Mouse (Mus musculus) olfactory bulb, adult 2 months (tissue): Measurements from ENCODE around the gene Frrs1l. TPM values are rescaled to one million over a fixed set of nuclear protein-coding genes. Genes with fewer than 3 reads are reported as not detected.

Source experiments
- H3K27ac ChIP-seq: fragments of 200-500 bp; 2 replicates; pipeline ENCODE4 v1.5.1; 2012; ENCODE audit warnings: low read depth, low read length; ENCODE audit not compliant: insufficient read depth
- H3K4me1 ChIP-seq: fragments of 200-500 bp; 2 replicates; pipeline ENCODE4 v1.6.1; 2012; ENCODE audit warnings: low read length; ENCODE audit not compliant: control insufficient read depth, insufficient read depth
- H3K4me3 ChIP-seq: fragments of 200-500 bp; 2 replicates; pipeline ENCODE4 v1.5.1; 2012; ENCODE audit warnings: mild to moderate bottlenecking, low read depth, low read length, moderate library complexity; ENCODE audit not compliant: insufficient read depth
- CTCF ChIP-seq: fragments of 200-500 bp; IDR thresholded peaks from 2 replicates; pipeline ENCODE4 v1.5.1; 2012; ENCODE audit warnings: low read depth, mild to moderate bottlenecking, low read length, moderate library complexity; ENCODE audit not compliant: insufficient read depth
- POLR2A ChIP-seq: fragments of 200-500 bp; IDR thresholded peaks from 2 replicates; pipeline ENCODE4 v1.6.1; 2012; ENCODE audit warnings: mild to moderate bottlenecking, low read depth, low read length, moderate library complexity; ENCODE audit not compliant: insufficient read depth
- WGBS: fragments of 180-500 bp; shearing (Covaris S2); methylation state at CpG from one replicate; pipeline ENCODE4 v1.1.7; 2018; 5-methylcytosine and 5-hydroxymethylcytosine counted together
- polyA plus RNA-seq: library from polyadenylated mRNA; stranded (reverse); fragments of >200 nt; gene quantifications from 2 replicates; pipeline ENCODE4 v1.2.4, GENCODE M21; 2012; ENCODE audit warnings: low replicate concordance; ENCODE audit not compliant: missing spikeins, insufficient read depth, insufficient read length

Gene Frrs1l
- polyA plus RNA-seq, 1 experiment = not detected

DNA sequence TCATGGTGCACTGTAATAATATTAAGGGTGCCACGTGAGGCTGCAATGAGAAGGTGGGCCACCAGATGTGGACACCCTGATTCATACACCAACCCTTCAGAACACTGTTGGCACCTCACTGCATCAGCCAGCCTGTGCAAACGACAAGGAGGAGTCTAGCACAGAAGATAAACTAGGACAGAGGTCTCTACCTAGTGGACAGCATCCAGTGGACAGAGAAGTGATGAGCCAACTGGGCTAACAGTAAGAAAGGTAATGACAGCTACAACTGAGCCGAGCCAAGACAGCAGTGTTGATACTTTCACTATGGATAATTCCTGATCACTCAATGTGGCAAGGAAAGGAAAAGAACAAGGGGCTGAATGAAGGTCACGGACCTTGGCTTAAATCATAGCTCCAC is 57.0 kb downstream of the Frrs1l start:
- peaks cover 3% of the 10 kb centered on the region; the same call in 1 of the 2 replicates for H3K4me1 ChIP-seq
- H3K27ac ChIP-seq = no peak overlapping the region
- 95% methylated on average over 4 of the region's 4 CpGs for WGBS
- no peak for TF ChIP-seq POLR2A
- TF ChIP-seq CTCF = no peak
- H3K4me3 ChIP-seq = no peak overlapping the region

DNA sequence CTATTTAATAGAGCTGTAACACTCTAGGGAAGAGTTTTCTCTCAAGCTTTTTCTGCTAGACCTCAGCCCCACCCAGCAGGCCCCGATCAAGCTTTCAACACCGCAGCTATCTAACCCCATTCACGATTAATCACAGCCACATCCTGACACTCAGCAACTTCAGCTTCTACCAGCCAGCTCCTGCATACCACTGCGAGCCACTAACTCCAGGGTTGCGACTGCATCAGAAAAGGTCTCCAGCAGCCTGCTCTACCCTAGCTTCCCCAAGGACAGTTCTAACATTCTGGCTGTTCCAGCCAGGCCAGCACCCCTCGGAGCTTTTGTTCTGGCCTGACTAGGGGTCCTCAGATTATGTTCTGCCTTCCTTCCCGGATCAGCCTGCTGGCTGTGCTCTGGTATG is 58.1 kb downstream of the Frrs1l start:
- Histone ChIP-seq H3K4me3 (no peak overlapping the region), H3K27ac (no peak overlapping the region), H3K4me1 (peaks cover under 1% of the 10 kb centered on the region; the same call in 1 of the 2 replicates)
- WGBS = 63% methylated on average over 7 of the region's 7 CpGs
- TF ChIP-seq CTCF (no peak), POLR2A (no peak)

DNA sequence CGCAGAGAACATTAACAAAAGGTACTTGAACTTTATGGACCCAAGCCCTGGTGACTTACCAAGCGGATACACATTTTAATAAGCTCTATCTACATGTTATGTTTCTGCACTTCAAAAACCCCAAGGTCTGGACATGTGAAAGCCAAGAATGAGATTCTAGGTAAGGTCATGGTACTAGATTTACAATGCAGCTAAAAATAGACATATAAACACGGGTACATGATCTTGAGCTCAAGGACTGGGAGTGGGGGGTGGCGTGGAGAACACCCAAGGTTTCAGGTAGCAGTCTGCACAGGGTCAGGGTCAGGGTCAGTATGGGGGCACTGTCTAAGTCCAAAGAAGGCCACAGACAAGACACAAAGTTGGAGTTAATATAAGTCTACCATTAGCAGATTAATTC is 59.9 kb downstream of the Frrs1l start:
- TF ChIP-seq CTCF = no peak
- no peak for TF ChIP-seq POLR2A
- H3K4me3 ChIP-seq = no peak overlapping the region
- H3K27ac ChIP-seq = no peak overlapping the region
- 87% methylated on average over 4 of the region's 4 CpGs for WGBS
- H3K4me1 ChIP-seq = no peaks in the 10 kb centered on the region

DNA sequence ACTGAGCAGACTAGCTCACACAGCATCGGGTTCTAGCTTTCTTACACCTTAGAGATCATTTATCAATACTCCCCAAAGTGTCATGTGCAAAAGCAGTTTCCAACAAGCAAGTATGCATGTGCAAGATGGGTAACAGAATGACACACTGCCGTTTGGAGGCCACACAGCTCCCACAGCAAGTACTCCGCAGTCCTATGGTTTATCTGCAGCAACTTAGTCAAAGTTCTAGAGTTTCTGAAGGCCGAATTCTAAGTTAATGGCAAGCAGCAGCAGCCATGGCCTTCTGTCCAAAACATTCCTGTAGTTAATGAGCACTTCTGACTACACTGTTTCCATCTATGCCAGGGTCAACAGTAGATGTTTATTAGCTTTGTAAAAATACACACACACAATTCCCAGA is 63.2 kb downstream of the Frrs1l start:
- TF ChIP-seq POLR2A = no peak
- TF ChIP-seq CTCF = no peak
- H3K27ac ChIP-seq = no peak overlapping the region
- no peaks in the 10 kb centered on the region for H3K4me1 ChIP-seq
- no peak overlapping the region for H3K4me3 ChIP-seq
- 85% methylated on average over 4 of the region's 4 CpGs for WGBS

DNA sequence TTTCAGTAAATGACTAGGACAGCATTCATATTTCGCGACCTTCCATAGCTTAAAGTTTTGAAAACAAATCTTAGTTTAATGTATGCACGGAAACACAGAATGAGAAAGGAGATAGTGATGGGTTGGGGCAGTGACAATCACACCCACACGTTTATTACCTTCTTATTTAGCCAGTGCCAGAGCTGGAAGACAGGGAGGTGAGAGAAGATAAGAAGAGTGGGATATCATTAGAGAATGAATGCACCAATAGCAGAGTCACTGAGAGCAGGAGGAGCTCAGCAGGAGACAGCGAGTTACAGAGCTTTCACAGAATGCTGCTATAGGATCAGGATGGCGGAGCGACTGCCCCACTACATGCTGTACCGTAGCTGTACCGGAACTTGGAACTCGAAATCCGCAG is 68.0 kb downstream of the Frrs1l start:
- Histone ChIP-seq H3K4me3 (no peak overlapping the region), H3K4me1 (no peaks in the 10 kb centered on the region), H3K27ac (no peak overlapping the region)
- WGBS = 96% methylated on average over 11 of the region's 11 CpGs
- TF ChIP-seq POLR2A (no peak), CTCF (no peak)

DNA sequence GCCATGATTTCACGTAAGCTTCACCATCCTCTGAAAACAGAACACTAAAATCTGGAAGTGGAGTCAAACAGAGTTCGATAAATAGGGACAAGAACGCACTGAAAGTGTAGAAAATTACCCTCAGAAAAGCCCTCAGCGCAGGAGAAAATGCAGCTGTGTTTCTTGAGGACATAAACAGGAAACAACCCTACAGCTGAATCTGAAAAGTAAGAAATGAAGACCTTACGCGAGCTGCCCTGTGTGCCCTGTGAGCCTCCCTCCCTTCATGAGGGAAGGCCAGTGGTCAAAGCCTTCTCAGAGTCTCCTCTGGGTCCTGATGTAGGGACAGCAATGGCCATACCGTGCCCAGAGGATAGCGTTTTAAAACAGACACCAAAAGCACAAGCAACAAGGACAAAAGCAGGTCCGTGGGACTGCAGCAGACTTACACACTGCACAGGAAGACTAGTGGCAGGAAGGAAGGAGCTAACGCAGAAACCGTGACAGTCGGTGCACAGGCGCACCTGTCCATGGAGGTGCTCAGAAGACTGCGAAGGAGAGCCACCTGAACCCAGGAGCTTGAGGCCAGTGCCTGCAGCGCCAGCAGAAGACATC is 74.4 kb downstream of the Frrs1l start:
- 87% methylated on average over 15 of the region's 15 CpGs for WGBS
- Histone ChIP-seq H3K4me1 (peaks cover 4% of the 10 kb centered on the region), H3K27ac (peak overlapping the region; percentile 27; the same call in 1 of the 2 replicates), H3K4me3 (no peak overlapping the region)
- TF ChIP-seq POLR2A (no peak), CTCF (no peak)

DNA sequence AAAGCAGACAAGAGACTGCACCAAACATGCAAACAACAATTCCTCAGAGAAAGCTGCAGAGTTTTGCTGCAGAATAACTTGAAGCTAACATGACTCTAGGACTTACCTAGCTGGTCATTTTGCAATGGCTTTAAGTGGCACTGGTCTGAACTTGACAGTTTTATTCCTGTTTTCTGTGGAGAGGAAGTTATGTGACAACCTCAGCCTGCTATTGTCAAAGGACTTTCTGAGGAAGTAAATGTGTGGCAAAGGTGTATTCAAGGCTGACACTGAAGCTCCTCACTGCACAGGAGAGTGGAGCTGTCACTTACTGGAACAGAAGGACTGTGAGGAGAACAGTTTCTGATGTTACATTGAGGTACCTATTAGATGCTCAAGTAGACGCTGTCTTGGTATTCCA is 75.4 kb downstream of the Frrs1l start:
- TF ChIP-seq POLR2A (no peak), CTCF (no peak)
- no peak overlapping the region for H3K27ac ChIP-seq
- 91% methylated on average over 1 of the region's 1 CpGs for WGBS

DNA sequence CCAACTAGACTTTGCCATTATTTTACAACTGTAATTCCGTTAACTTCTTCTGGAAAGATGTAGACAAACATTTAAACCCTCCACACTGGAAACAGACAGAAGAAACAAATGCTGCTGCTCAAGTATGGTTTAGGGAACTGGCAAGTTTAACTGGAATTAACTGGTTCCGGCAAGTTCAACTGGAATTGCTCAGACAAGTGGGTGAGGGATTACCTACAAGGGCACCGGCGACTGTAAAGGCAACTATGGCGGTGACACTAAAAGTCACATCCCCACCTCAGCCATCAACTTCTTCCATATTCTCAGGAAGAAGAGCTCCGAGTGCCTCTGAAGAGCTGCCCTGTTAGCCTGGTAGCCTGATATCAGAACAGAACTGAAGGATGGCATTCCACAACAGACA is 75.9 kb downstream of the Frrs1l start:
- WGBS = 98% methylated on average over 6 of the region's 6 CpGs
- H3K27ac ChIP-seq = no peak overlapping the region
- TF ChIP-seq CTCF = no peak
- no peak for TF ChIP-seq POLR2A

More for the DNA sequence above, 75.4 kb downstream of the Frrs1l start:
- no peak overlapping the region for H3K4me3 ChIP-seq
- H3K4me1 ChIP-seq = peaks cover 4% of the 10 kb centered on the region

DNA sequence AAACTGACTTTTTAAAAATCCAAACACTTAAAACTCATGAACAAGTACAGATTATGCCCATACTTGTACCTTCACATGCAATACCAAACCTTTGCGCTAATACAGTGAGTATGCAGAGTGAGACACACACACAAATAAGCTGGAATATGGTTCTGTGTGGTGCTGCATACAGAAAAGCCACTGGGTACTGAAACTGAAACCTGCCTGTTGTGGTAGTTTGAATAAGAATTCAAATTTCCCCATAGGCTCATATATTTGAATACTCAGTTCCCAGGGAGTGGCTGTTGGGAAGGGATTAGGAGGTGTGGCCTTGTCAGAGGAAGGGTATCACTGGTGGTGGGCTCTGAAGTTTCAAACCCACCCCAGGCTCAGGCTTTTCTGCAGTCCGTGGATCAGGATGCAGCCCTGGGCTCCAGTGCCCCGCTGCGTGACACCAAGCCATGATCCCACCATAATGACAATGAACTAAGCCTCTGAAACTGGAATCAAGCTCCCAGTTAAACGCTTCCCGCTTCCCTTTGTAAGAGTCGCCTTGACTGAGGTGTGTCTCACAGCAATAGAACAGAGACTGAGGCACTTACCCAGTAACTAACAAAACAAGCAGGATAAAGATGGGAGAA is 77.7 kb downstream of the Frrs1l start:
- TF ChIP-seq CTCF (no peak), POLR2A (no peak)
- Histone ChIP-seq H3K27ac (no peak overlapping the region), H3K4me3 (no peak overlapping the region), H3K4me1 (peaks cover 4% of the 10 kb centered on the region)
- WGBS = 91% methylated on average over 7 of the region's 7 CpGs

More for the DNA sequence above, 75.9 kb downstream of the Frrs1l start:
- Histone ChIP-seq H3K4me3 (no peak overlapping the region), H3K4me1 (peaks cover 4% of the 10 kb centered on the region)
